Mouse (Mus musculus) brain, embryonic 14.5 days (tissue): ENCODE results near the gene Cyp1a1.

Experiments
- CTCF ChIP-seq: fragments of 200-500 bp; IDR thresholded peaks from 2 replicates; pipeline ENCODE4 v1.5.1; 2012; ENCODE audit warnings: inconsistent platforms, mild to moderate bottlenecking, moderate library complexity, borderline replicate concordance; ENCODE audit not compliant: insufficient read depth, insufficient read length; ENCODE audit errors: extremely low read depth
- POLR2A ChIP-seq: fragments of 200-500 bp; IDR thresholded peaks from 2 replicates; pipeline ENCODE4 v1.6.1; 2012; ENCODE audit warnings: mild to moderate bottlenecking, inconsistent platforms, borderline replicate concordance; ENCODE audit not compliant: poor library complexity, insufficient read depth, insufficient read length, severe bottlenecking; ENCODE audit errors: extremely low read depth

DNA sequence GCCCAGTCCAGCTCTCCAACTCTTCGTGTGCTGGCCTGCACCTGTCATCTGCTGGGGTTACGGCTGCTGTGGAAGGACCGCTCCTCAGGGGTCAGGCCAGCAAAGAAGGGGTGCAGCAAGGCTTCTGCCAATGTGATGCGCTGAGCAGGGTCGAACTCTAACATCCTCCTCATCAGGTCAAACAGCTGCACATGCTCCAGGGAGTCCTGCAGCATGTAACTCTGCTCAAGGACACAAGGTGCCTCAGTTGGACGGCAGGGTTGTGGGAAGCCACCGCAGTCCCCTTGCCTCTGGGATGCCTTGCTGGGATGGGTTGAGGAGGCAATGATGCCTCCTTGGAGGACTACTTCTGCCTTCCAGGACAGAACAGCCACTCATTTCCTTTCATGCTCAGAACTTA, 63.2 kb downstream of the Cyp1a1 start:
- no peak for TF ChIP-seq POLR2A
- TF ChIP-seq CTCF: no peak
